Mouse (Mus musculus): ENCODE measurements around the gene Prss35.

The Prss35 gene

GRCm38 (mm10) chr9:86742959-86743911, at the start of gene Prss35:
Gene Prss35, plus strand, starts transcription at chr9:86743649.
- no peak for DNase-seq

DNA sequence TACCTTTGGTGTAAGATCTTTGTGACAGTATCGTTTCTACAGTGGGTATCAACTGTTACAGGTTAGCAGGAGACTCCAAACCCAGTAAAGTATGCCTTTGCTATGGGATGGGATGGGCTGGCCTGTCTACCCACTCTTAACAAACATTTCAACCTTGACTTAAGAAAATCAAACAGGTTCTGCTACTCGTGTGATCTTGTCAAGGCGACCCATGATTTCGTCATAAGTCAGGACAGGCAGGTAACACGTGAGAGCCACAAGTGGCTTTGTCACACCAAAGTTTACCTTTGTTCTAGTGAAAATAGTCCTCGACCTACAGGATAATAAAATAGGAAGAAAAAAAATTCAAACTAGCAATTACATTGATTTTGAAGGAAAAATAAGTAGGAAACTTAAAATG, 49.5 kb upstream of the Prss35 start:
- no peak for DNase-seq

- DNase-seq, result no peak
These were observed 48.8 kb upstream of the Prss35 start for GRCm38 (mm10) chr9:86694644-86695043.

GRCm38 (mm10) chr9:86695199-86695817, 48.1 kb upstream of the Prss35 start:
- DNase-seq, result peak; percentile 14

GRCm38 (mm10) chr9:86695818-86696261, 47.6 kb upstream of the Prss35 start, which contains the start of gene Me1:
Gene Me1, minus strand, starts transcription at chr9:86695953.
- DNase-seq, result peak; percentile 20

DNA sequence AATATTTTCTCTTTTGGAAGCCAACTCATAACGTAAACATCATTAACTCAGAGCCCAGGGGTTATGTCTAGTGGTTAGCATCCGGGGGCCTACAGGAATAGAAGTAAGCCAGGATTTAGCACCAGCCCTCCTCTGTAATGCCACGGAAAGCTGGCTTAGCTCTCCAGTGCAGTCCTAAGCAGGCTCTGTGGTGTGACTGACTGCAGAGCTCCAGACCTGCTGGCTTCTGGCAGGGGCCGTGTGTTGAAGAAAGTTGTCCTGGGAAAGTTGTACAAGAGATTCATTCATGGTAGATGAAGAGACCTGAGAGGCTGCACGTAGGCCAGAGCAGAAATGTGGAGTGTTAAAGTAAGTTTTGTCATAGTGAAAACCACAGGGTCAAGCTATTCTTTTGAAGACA, 42.2 kb upstream of the Prss35 start:
- no peak for DNase-seq

DNA sequence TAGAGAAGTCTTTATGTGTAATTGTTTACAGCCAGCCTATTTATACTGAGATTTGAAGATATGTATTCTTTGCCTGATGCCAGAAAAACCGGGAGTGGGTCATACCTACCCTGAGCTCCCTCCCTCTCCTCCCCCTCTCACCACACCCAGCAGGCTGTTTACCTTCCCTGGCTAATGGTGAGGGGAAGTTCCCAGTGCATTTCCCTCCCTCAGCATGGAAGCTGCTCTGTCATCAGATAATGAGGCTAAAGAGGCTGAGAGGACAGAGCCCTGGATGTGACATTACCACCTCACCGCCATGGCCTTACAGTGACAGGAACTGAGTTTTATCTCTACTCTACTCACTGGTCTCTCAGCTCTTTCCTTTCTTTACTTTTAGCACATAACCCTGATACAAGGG, 41.6 kb upstream of the Prss35 start:
- DNase-seq, result no peak

- DNase-seq, result no peak
These were observed 36.0 kb upstream of the Prss35 start for GRCm38 (mm10) chr9:86707431-86707830.

GRCm38 (mm10) chr9:86708921-86709320, 34.5 kb upstream of the Prss35 start:
- no peak for DNase-seq

DNA sequence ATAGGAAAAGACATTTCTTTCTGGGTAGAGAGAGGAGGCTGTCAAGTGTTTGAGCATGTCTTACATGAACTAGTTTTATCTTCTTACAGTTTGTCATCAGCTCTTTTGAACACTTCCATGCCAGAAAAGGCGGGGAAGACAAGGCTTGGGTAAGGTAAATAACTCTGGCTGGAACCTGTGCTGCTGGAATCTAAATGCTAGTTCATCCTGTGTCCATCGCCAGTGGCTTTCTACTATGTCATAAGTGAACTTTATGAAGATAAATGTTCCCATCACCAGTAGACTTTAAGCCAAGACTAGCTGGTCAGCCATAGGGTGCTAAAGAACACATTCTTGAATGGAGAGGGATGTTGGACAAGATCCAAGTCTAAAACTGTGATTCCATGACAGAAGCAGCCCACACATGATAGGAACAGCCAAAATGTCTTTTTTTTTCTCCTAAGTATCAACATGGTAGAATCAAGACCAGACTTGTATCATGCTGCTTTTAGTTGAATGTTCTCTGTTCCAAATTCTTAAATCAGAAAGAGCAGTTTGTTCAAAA, 33.3 kb upstream of the Prss35 start:
- no peak for DNase-seq

DNA sequence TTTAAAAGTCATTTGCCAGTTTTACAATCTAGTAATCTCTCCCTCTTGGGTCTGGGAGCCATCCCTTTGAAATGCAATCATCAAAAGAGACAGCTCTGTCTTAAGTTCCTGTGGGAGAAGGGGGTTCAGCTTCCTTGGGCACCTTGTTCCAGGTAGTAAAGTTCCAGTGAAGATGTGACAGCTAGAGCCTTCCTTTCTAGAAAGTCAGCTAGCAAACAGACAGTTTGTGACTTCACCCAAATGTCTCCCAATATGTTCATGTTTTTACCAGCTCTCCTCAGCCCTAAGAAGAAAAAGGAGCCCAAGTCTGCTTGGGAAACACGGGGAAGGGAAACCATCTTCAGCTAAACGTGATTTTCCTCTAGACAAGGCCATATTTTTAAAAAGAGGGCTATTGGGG, 30.8 kb upstream of the Prss35 start:
- no peak for DNase-seq

DNA sequence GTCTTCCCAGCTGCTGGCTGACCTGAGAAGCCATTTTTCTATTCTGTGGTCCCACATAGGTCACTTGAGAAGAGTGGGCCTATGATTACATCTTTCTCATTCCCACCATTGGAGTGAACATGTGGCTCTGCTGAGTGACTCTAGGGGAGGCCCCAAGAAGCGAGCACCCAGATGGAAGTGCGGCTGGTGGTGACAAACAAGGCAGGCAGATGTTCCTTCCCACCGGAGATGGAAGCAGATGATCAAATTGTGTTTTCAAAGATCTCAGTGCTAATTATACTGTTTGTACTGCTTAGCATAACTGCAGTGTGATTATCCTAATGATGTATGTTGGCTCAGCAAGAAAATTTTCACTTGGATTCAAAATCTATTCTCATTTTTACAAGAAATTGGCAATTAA, 29.4 kb upstream of the Prss35 start:
- no peak for DNase-seq

- DNase-seq, result no peak
These were observed 26.9 kb upstream of the Prss35 start for GRCm38 (mm10) chr9:86716540-86716939.

- no peak for DNase-seq
These were observed 26.3 kb upstream of the Prss35 start for GRCm38 (mm10) chr9:86717119-86717518.

DNA sequence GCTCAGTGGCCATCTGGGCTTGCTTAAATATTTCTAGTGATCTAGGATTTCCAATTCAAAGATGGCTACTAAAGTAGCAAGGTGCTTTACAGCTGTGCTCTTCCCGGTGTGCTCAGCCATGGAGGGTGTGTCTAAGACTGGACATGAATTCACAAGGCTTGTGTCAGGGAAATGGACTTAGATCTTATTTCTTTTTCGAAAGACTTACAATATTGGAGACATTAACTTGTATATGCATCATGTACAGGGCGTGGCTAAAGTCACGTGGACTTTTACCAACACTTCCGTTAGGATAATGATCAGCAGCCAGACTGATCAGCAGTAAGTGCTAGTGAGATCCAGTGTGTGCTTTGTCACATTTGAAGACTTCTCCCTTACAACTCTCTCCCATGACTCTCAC, 23.2 kb upstream of the Prss35 start:
- DNase-seq, result no peak

DNA sequence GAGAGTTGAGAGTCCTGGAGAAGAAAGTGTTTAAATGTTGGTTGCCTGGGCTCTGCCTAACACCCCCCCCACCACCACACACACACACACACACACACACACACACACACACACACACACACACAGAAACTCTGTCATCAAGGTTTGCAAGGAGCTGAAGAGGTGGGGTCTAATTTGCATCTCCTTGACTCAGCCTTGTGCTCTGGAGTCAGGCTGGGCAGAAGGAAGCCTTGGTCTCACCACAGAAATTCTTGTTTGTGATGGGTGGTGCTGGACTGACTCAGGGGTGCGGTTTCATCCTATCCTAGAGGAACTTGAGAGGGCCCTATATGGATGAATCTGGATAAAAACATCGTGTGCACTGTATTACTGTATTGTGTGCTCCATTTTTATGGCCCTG, 22.7 kb upstream of the Prss35 start:
- no peak for DNase-seq

DNA sequence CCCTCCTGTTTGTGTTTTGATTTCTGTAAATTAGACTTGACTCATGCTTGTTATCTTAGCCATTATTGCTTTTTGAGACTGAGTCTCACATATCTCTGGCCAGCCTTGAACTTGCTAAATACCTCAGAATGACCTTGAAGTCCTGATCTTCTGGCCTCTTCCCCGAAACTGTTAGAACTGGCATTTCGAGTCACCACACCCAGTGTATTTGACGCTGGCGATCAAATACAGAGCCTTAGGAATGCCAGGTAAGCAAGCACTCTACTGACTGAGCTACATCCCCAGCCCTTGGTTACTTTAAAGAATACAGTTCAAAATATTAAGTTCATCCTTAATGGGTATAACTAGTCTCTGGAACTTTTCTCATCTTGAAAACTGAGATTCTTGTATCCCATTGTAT, 18.4 kb upstream of the Prss35 start:
- no peak for DNase-seq

DNA sequence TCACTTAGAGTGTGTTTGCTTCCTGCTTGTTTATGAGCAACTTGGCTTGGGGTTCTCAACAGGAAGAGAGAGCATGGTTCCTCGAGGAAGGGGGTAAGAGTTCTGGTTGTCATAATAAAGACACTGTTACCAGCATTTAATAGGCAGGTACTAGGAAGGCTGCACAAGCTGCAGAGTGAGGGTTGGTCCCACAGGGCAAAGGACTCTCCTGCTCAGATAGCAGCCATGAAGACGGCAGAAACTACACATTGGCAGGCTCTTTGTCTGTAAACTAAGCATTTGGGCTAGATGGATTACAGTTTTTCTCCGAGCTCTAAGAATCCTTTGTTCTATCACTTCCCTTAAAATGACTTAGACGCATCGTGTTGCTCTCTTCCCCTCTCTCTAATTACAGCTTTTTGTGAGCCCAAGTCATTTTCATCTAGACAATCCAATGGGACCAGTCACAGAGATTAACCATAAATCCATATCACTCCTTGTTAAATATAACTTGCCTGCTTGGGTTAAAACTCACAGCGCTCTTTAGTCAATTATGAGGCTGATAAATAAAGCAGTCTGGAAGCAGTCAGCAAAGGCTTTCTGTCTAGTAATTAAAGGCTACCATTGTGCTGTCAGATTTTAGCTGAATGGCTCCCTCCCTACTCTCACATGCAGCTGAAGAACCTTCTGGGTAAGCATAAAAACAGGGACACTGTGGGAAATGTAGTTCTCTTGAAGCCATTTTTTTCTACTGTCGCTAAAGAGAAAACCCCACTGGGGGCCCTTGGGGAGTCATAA, 17.7 kb upstream of the Prss35 start:
- no peak for DNase-seq

GRCm38 (mm10) chr9:86726381-86726720, 17.1 kb upstream of the Prss35 start:
- no peak for DNase-seq

- DNase-seq, result no peak
These were observed 15.1 kb upstream of the Prss35 start for GRCm38 (mm10) chr9:86728214-86728814.

- no peak for DNase-seq
These were observed 14.4 kb upstream of the Prss35 start for GRCm38 (mm10) chr9:86729084-86729483.

- DNase-seq, result no peak
These were observed 13.6 kb upstream of the Prss35 start for GRCm38 (mm10) chr9:86729811-86730210.

- DNase-seq, result no peak
These were observed 9.1 kb upstream of the Prss35 start for GRCm38 (mm10) chr9:86734357-86734756.
